Mouse (Mus musculus): ENCODE measurements at regions not wholly inside any gene's neighbourhood (a gene's known extent, or its start where the extent isn't known, plus 50 kb on each side); places are given as distances from the start of the nearest gene placed in this dataset.
A peak's percentile ranks its signal among the peaks of the same experiment; 100 is the strongest.

DNA sequence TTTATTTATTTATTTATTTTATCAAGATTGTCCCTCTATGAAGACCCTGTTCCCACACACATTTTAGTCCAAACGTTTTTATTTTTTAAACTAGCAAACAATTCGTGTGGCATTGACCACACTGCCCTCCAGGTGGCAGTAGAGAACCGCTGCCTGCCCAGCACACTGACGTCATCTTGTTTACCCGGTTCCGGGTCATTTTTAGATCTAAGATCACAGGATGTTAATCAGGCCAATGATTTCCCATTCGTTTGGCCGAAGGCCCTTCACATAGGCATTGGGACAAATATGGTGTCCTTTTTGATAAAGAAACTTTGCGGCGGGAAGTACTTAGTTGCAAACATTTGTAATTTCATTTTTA lies 78.7 kb upstream of the Ppm1b start (continued):
- TF ChIP-seq ZKSCAN1 (IDR thresholded peaks at IDR 0.05; ENCODE audit: low read depth, low read length) = no peak

DNA sequence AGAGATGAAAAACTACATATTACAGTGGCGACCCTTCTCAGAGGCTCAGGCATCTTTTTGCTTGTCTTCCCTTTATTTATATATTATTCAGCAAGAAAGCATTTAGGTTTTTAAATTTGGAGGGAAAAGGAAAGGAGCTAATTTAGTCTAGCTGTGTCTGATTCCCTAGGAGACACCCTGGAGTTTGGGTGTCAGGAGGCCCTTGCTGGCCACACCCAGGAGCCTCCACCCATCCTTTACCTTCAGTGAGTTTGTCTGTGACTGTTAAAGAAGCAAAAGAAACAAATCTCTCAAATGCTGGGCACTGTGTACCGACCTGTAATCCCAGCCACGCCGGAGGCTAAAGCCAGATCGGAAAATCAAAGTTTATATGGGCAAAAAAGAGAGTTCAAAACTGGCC lies 78.2 kb upstream of the Ppm1b start:
- Histone ChIP-seq H3K4me3 (ENCODE audit: control insufficient read depth in 1 of 2, insufficient read depth in 1 of 2, low read depth in 2 of 2, low read length in 2 of 2) (peak overlapping the region; percentile 79 to 91), H3K4me1 (ENCODE audit: control insufficient read depth in 1 of 2, insufficient read depth in 2 of 2, low read length in 2 of 2) (peaks cover 0 to 7% of the 10 kb centered on the region in 2 experiments; a peak in 2 of 4 replicates), H3K79me2 (ENCODE audit: control insufficient read depth, insufficient read depth, low read length, poor library complexity) (no peaks in the 10 kb centered on the region), H3K27me3 (ENCODE audit: control insufficient read depth in 1 of 2, insufficient read depth in 2 of 2, low read length in 2 of 2) (0 out of 4 replicates have a peak, but pooled peaks cover 0 to 2% of the 10 kb centered on the region in 2 experiments), H3K36me3 (ENCODE audit: control insufficient read depth in 1 of 2, insufficient read depth in 2 of 2, low read length in 2 of 2) (no peaks in the 10 kb centered on the region; a peak in 1 of 4 replicates), H3K27ac (ENCODE audit: control insufficient read depth, low read depth, low read length) (no peak overlapping the region), H3K9ac (ENCODE audit: control insufficient read depth, low read depth, low read length, poor library complexity, severe bottlenecking) (peak overlapping the region; percentile 61), H3K9me3 (replicated peaks; ENCODE audit: insufficient read depth, low read length) (no peaks in the 10 kb centered on the region)
- TF ChIP-seq GATA1 (IDR thresholded peaks at IDR 0.05; ENCODE audit: low read depth, low read length) (no peak), ZNF384 (IDR thresholded peaks at IDR 0.05; ENCODE audit: low read depth, low read length) (no peak), MEF2A (IDR thresholded peaks at IDR 0.05; ENCODE audit: extremely low read depth, insufficient replicate concordance, low read depth, low read length, poor library complexity, severe bottlenecking) (no peak), JUND (IDR thresholded peaks at IDR 0.05; ENCODE audit: low read depth, low read length) (no peak), SMC3 (IDR thresholded peaks at IDR 0.05; ENCODE audit: low read depth, low read length) (no peak), POLR2AphosphoS2 (IDR thresholded peaks at IDR 0.05; ENCODE audit: low read length) (no peak), MYB (IDR thresholded peaks at IDR 0.05; ENCODE audit: low read depth, low read length) (no peak), E2F4 (IDR thresholded peaks at IDR 0.05; ENCODE audit: borderline replicate concordance, low read depth, low read length) (no peak), CTCF (IDR thresholded peaks at IDR 0.05 in 2 of 3, conservative IDR thresholded peaks at IDR 0.05 in 1 of 3; ENCODE audit: control insufficient read depth in 1 of 3, insufficient read depth in 1 of 3, low read depth in 2 of 3, low read length in 3 of 3, poor library complexity in 1 of 3, severe bottlenecking in 1 of 3) (no peak), ZMIZ1 (IDR thresholded peaks at IDR 0.05; ENCODE audit: low read depth, low read length) (no peak), UBTF (IDR thresholded peaks at IDR 0.05; ENCODE audit: borderline replicate concordance, insufficient read depth, low read depth, low read length) (no peak), MYC (IDR thresholded peaks at IDR 0.05; ENCODE audit: low read depth, low read length) (no peak), NELFE (IDR thresholded peaks at IDR 0.05; ENCODE audit: low read depth, low read length) (no peak), KAT2A (conservative IDR thresholded peaks at IDR 0.05; ENCODE audit: low read depth, low read length) (no peak)
- no peak for DNase-seq (ENCODE audit: low read depth, low spot score)

DNA sequence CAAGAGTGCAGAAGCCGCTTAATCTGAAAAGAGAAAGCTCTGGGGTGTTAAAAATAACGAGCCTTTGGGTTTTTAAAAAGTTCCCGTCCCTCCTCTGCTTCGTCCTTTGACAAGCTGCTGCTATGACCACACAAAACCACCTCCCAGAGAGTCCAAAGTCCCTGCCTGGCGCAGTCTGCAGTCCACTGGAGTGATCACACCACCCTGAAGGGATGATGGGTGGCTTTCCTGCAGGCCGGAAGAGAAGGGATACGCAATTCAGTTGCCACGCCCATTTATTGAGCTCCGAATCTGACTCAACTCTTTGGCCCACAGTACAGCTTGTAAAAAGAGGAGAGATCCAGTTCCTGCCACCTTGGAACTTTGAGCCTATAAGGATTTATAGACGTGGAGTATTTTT lies 77.4 kb upstream of the Ppm1b start:
- no peak for DNase-seq (ENCODE audit: low read depth, low spot score)
- H3K79me2 ChIP-seq (ENCODE audit: control insufficient read depth, insufficient read depth, low read length, poor library complexity) = no peaks in the 10 kb centered on the region
- no peaks in the 10 kb centered on the region; a peak in 1 of 4 replicates for H3K36me3 ChIP-seq (ENCODE audit: control insufficient read depth in 1 of 2, insufficient read depth in 2 of 2, low read length in 2 of 2)
- H3K4me3 ChIP-seq (ENCODE audit: control insufficient read depth in 1 of 2, insufficient read depth in 1 of 2, low read depth in 2 of 2, low read length in 2 of 2) = no peak overlapping the region
- H3K9ac ChIP-seq (ENCODE audit: control insufficient read depth, low read depth, low read length, poor library complexity, severe bottlenecking) = no peak overlapping the region
- peaks cover 0 to 7% of the 10 kb centered on the region in 2 experiments; a peak in 2 of 4 replicates for H3K4me1 ChIP-seq (ENCODE audit: control insufficient read depth in 1 of 2, insufficient read depth in 2 of 2, low read length in 2 of 2)
- no peaks in the 10 kb centered on the region for H3K9me3 ChIP-seq (replicated peaks; ENCODE audit: insufficient read depth, low read length)
- TF ChIP-seq ZKSCAN1 (IDR thresholded peaks at IDR 0.05; ENCODE audit: low read depth, low read length) (no peak), NRF1 (IDR thresholded peaks at IDR 0.05; ENCODE audit: insufficient read depth, low read depth, low read length, poor library complexity, severe bottlenecking) (no peak), ETS1 (IDR thresholded peaks at IDR 0.05; ENCODE audit: low read depth, low read length) (no peak), TAL1 (IDR thresholded peaks at IDR 0.05; ENCODE audit: low read length) (no peak), RAD21 (IDR thresholded peaks at IDR 0.05; ENCODE audit: low read depth, low read length) (no peak), UBTF (IDR thresholded peaks at IDR 0.05; ENCODE audit: borderline replicate concordance, insufficient read depth, low read depth, low read length) (no peak), MAX (IDR thresholded peaks at IDR 0.05; ENCODE audit: low read length) (no peak), RCOR1 (IDR thresholded peaks at IDR 0.05; ENCODE audit: low read depth, low read length) (no peak), EP300 (IDR thresholded peaks at IDR 0.05; ENCODE audit: low read depth in 1 of 2, low read length in 2 of 2) (no peak), HCFC1 (IDR thresholded peaks at IDR 0.05; ENCODE audit: low read depth, low read length) (no peak), BHLHE40 (IDR thresholded peaks at IDR 0.05; ENCODE audit: borderline replicate concordance, low read depth, low read length) (no peak), SMC3 (IDR thresholded peaks at IDR 0.05; ENCODE audit: low read depth, low read length) (no peak), POLR2A (IDR thresholded peaks at IDR 0.05; ENCODE audit: control insufficient read depth in 1 of 2, insufficient read depth in 1 of 2, low read depth in 1 of 2, low read length in 2 of 2, poor library complexity in 1 of 2) (no peak), NELFE (IDR thresholded peaks at IDR 0.05; ENCODE audit: low read depth, low read length) (no peak), MAFK (IDR thresholded peaks at IDR 0.05; ENCODE audit: borderline replicate concordance, low read depth, low read length) (no peak)
- H3K27me3 ChIP-seq (ENCODE audit: control insufficient read depth in 1 of 2, insufficient read depth in 2 of 2, low read length in 2 of 2) = no peaks in the 10 kb centered on the region
- H3K27ac ChIP-seq (ENCODE audit: control insufficient read depth, low read depth, low read length) = no peak overlapping the region

Data from MEL (cell line).